Mouse (Mus musculus): ENCODE results near the gene Smarcb1. TPM values are rescaled to one million over a fixed set of nuclear protein-coding genes. Genes with fewer than 3 reads are reported as not detected.
A peak's percentile ranks its signal among the peaks of the same experiment; 100 is the strongest.

Smarcb1 gene
- polyA plus RNA-seq, 1 experiment from 2014 or later: 63.7 TPM

DNA sequence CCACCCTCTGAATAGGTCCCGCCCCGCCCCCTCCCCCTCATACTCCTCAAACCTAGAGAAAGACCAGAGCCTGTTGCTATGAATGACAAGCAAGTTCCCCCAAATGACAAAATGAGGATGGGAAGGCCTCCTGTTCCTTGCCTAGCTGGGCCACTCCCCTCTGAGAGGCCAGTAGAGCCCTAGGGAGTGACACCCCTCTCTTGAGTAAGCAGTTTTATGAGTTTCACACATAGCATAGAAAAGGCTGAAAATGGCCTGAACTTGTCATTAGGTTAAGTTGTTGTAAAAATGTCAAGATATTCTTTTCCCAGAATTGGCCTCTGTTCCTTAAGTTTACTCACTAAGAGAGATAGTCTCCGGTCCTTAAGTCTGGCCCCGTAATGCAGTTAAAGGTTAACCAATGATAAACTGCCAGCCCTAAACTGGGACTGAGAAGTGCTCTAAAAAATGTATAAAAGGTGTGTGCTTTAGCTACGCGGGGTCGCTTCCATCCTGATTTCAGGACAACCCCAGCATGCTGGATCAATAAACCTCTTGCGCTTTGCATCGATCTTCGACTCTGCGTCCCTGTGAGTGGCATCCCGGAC is 68.8 kb downstream of the Smarcb1 start:
- no peak overlapping the region for H3K9ac ChIP-seq
- peak overlapping the region; percentile 29; the same call in 1 of the 2 replicates for H3K27ac ChIP-seq (replicated peaks)
- H3K4me1 ChIP-seq (replicated peaks): peaks cover 16% of the 10 kb centered on the region
- 79% methylated on average over 12 of the region's 12 CpGs for WGBS (ENCODE audit: insufficient replicate concordance)
- H3K27me3 ChIP-seq: peaks cover 21% of the 10 kb centered on the region
- H3K9me3 ChIP-seq (replicated peaks): no peaks in the 10 kb centered on the region
- no peak overlapping the region for H3K4me3 ChIP-seq (replicated peaks)
- H3K4me2 ChIP-seq: no peak overlapping the region
- ATAC-seq (ENCODE audit: insufficient read depth): no peak
- H3K36me3 ChIP-seq (replicated peaks): peaks cover 7% of the 10 kb centered on the region

DNA sequence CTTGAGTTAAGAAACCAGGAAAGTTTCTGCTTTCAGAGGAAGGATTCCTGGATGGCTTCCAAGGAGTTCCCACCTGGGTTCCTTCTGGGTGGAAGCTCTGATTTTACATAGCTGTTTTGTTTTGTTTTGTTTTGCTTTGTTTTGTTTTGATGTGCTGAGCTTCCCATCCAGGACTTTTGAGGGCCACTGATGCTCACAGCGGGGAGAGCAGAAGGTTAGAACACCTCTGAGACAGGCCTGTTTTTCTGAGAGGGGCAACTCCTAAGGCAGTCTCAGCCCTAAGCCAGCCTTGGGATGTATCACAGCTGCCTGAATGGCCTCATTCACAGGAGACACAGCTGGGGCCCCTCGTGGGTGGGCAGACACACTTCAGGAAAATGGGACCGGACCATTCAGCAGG is 69.7 kb downstream of the Smarcb1 start:
- WGBS (ENCODE audit: insufficient replicate concordance): 54% methylated on average over 3 of the region's 3 CpGs
- no peak for ATAC-seq (ENCODE audit: insufficient read depth)

DNA sequence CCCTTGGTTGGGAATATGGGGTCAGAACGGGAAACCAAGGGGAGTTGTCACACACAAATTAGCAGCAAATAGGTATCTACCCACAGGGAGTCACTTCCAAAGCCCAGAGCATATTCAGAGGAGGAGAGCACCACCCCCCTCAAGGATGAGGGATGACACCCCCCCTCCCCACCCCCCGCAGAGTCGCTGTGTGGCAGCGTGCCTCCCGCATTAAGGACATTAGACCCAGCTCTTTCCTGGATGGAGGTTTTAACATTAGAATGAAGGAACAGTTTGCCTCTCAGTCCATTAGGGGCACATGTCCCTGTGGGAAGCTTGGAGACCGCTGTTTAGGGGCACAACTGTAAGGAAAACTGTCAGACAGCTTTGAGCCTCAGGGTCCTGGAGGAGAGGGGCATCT is 70.3 kb downstream of the Smarcb1 start:
- no peak for ATAC-seq (ENCODE audit: insufficient read depth)
- Histone ChIP-seq H3K9me3 (replicated peaks) (no peaks in the 10 kb centered on the region), H3K9ac (no peak overlapping the region), H3K4me3 (replicated peaks) (no peak overlapping the region), H3K27ac (replicated peaks) (no peak overlapping the region), H3K4me2 (no peak overlapping the region), H3K27me3 (peaks cover 21% of the 10 kb centered on the region), H3K36me3 (replicated peaks) (no peaks in the 10 kb centered on the region), H3K4me1 (replicated peaks) (peaks cover 18% of the 10 kb centered on the region)
- WGBS (ENCODE audit: insufficient replicate concordance): 14% methylated on average over 6 of the region's 6 CpGs

More for the DNA sequence above, 69.7 kb downstream of the Smarcb1 start:
- Histone ChIP-seq H3K9ac (no peak overlapping the region), H3K27me3 (peaks cover 21% of the 10 kb centered on the region), H3K9me3 (replicated peaks) (no peaks in the 10 kb centered on the region), H3K4me1 (replicated peaks) (peaks cover 12% of the 10 kb centered on the region), H3K4me2 (no peak overlapping the region), H3K27ac (replicated peaks) (no peak overlapping the region), H3K4me3 (replicated peaks) (no peak overlapping the region), H3K36me3 (replicated peaks) (no peaks in the 10 kb centered on the region)

DNA sequence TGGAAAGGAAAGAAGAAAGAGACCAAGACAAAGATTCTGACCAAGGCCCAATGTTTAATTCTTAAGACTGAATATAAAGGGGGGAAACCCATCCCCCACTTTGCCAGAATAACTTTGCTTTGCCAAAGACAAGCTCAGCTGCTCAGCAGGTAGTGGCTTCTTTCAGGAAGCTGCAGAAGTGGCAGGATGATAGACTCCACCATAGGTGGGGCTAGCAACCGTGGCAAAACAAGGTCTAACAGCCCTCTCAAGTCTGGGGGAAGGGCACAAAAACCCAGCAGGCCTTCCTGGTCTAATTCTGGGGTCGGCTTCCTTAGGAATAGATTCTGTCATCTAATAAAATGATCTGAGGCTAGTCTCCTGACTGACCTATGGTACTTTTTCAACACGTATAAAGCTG is 73.0 kb downstream of the Smarcb1 start:
- WGBS (ENCODE audit: insufficient replicate concordance): 30% methylated on average over 3 of the region's 3 CpGs
- peaks cover 43% of the 10 kb centered on the region for H3K4me1 ChIP-seq (replicated peaks)
- no peaks in the 10 kb centered on the region for H3K36me3 ChIP-seq (replicated peaks)

More for the DNA sequence above, 73.0 kb downstream of the Smarcb1 start:
- ATAC-seq (ENCODE audit: insufficient read depth): no peak
- Histone ChIP-seq H3K9me3 (replicated peaks) (no peaks in the 10 kb centered on the region), H3K4me3 (replicated peaks) (no peak overlapping the region), H3K9ac (no peak overlapping the region), H3K4me2 (no peak overlapping the region), H3K27ac (replicated peaks) (no peak overlapping the region), H3K27me3 (peaks cover 21% of the 10 kb centered on the region)

Other genes starting within 250 kb of the Smarcb1 start
- gene Cabin1, start 157.3 kb downstream of the Smarcb1 start, polyA plus RNA-seq (2015; fragmentation: Nextera tagmentation; extraction: Ambion mirVana): 14.3 and 14.7 TPM in 2 replicates
- gene Ddt, start 148.2 kb downstream of the Smarcb1 start, polyA plus RNA-seq (2015; fragmentation: Nextera tagmentation; extraction: Ambion mirVana): 185 and 204 TPM in 2 replicates
- gene Gm20441, start 140.7 kb downstream of the Smarcb1 start, polyA plus RNA-seq (2015; fragmentation: Nextera tagmentation; extraction: Ambion mirVana): not detected in 2 replicates
- 14.9 and 15.4 TPM in 2 replicates for gene Gstt3, start 140.2 kb downstream of the Smarcb1 start, polyA plus RNA-seq (2015; fragmentation: Nextera tagmentation; extraction: Ambion mirVana)
- 108 and 151 TPM in 2 replicates for gene Gstt1, start 123.0 kb downstream of the Smarcb1 start, polyA plus RNA-seq (2015; fragmentation: Nextera tagmentation; extraction: Ambion mirVana)
- not detected in 2 replicates for gene Gstt4, start 99.1 kb downstream of the Smarcb1 start, polyA plus RNA-seq (2015; fragmentation: Nextera tagmentation; extraction: Ambion mirVana)
- 50.5 and 54.2 TPM in 2 replicates for gene Gstt2, start 84.2 kb downstream of the Smarcb1 start, polyA plus RNA-seq (2015; fragmentation: Nextera tagmentation; extraction: Ambion mirVana)
- 755 and 825 TPM in 2 replicates for gene Mif, start 61.4 kb downstream of the Smarcb1 start, polyA plus RNA-seq (2015; fragmentation: Nextera tagmentation; extraction: Ambion mirVana)
- 0.53 and 0.67 TPM in 2 replicates for gene Derl3, start 28.2 kb downstream of the Smarcb1 start, polyA plus RNA-seq (2015; fragmentation: Nextera tagmentation; extraction: Ambion mirVana)
- 117 and 142 TPM in 2 replicates for gene Chchd10, start 11.5 kb upstream of the Smarcb1 start, polyA plus RNA-seq (2015; fragmentation: Nextera tagmentation; extraction: Ambion mirVana)
- gene Mmp11, start 14.9 kb upstream of the Smarcb1 start, polyA plus RNA-seq (2015; fragmentation: Nextera tagmentation; extraction: Ambion mirVana): 2.4 and 3.1 TPM in 2 replicates
- gene Gm867, start 19.1 kb upstream of the Smarcb1 start, polyA plus RNA-seq (2015; fragmentation: Nextera tagmentation; extraction: Ambion mirVana): 25.1 and 27.1 TPM in 2 replicates
- gene Vpreb3, start 21.4 kb upstream of the Smarcb1 start, polyA plus RNA-seq (2015; fragmentation: Nextera tagmentation; extraction: Ambion mirVana): 6.4 and 9.1 TPM in 2 replicates
- gene Gm5134, start 32.9 kb upstream of the Smarcb1 start, polyA plus RNA-seq (2015; fragmentation: Nextera tagmentation; extraction: Ambion mirVana): 0.23 TPM in 1 of 2 replicates, not detected in the other
- gene Zfp280b, start 111.0 kb upstream of the Smarcb1 start, polyA plus RNA-seq (2015; fragmentation: Nextera tagmentation; extraction: Ambion mirVana): 10.8 and 11.2 TPM in 2 replicates
- 0.20 and 0.35 TPM in 2 replicates for gene Slc5a4b, start 189.3 kb upstream of the Smarcb1 start, polyA plus RNA-seq (2015; fragmentation: Nextera tagmentation; extraction: Ambion mirVana)
- gene Slc5a4a, start 225.8 kb upstream of the Smarcb1 start, polyA plus RNA-seq (2015; fragmentation: Nextera tagmentation; extraction: Ambion mirVana): 0.07 TPM in 1 of 2 replicates, not detected in the other

All from liver, embryonic 15.5 days (tissue).